Mouse (Mus musculus): ENCODE data around the gene Dck. TPM values are rescaled to one million over a fixed set of nuclear protein-coding genes. Genes with fewer than 3 reads are reported as not detected.

The Dck gene
- total RNA-seq (2014; rRNA removed; ENCODE audit: low replicate concordance) (8.2 and 24.2 TPM in 2 replicates), polyA plus RNA-seq (2015; fragmentation: Nextera tagmentation; extraction: Ambion mirVana) (10.3 and 10.5 TPM in 2 replicates)

DNA sequence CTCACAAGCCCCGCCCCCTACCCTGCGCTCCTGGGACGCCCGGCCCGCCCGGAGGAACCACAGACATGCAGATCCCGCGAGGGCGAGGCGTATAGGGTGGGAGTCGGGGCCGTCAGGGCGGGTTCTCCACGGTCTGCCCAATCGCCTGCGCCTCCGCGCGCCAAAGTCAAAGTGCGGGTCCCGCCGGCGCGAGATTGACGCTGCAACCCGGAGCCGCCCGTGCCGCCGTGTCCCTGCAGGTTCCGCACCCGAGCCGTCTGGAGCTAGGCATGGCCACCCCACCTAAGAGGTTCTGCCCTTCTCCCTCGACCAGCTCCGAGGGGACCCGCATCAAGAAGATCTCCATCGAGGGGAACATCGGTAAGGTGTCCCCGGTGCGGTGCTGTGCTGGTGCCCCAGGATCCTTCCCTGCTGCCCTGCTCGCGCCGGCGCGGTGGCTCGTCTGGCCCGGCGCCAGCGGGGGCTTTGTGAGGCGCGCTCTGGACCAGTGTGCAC is at the start of gene Dck:
Gene Dck, plus strand, starts transcription at position 10 of the 495 bp plus-strand sequence.
- TF ChIP-seq EP300 (IDR thresholded peaks at IDR 0.05; ENCODE audit: low read depth): no peak
- no peak for TF ChIP-seq CTCF (IDR thresholded peaks at IDR 0.05; ENCODE audit: low read depth)
- Histone ChIP-seq H3K36me3 (replicated peaks; ENCODE audit: control insufficient read depth, insufficient read depth, low read length) (no peaks in the 10 kb centered on the region; the same call in 1 of the 2 replicates), H3K4me2 (ENCODE audit: low read depth, low read length) (peak within 1 kb of the TSS; percentile 86), H3K27me3 (ENCODE audit: control insufficient read depth, insufficient read depth, low read length) (no peaks in the 10 kb centered on the region), H3K4me3 (ENCODE audit: low read depth, low read length) (peak within 1 kb of the TSS; percentile 66), H3K27ac (ENCODE audit: low read depth) (peak within 1 kb of the TSS; percentile 75), H3K9ac (replicated peaks; ENCODE audit: low read depth, low read length) (peak within 1 kb of the TSS; percentile 69), H3K4me1 (ENCODE audit: control insufficient read depth, insufficient read depth) (no peaks in the 10 kb centered on the region), H3K9me3 (replicated peaks; ENCODE audit: control insufficient read depth, low read length) (no peaks in the 10 kb centered on the region)
- ATAC-seq (ENCODE audit: insufficient read depth, low read depth) (peak; percentile 100), DNase-seq (ENCODE audit: low spot score) (peak; percentile 99)
- WGBS: 0% methylated on average over 49 of the region's 51 CpGs

DNA sequence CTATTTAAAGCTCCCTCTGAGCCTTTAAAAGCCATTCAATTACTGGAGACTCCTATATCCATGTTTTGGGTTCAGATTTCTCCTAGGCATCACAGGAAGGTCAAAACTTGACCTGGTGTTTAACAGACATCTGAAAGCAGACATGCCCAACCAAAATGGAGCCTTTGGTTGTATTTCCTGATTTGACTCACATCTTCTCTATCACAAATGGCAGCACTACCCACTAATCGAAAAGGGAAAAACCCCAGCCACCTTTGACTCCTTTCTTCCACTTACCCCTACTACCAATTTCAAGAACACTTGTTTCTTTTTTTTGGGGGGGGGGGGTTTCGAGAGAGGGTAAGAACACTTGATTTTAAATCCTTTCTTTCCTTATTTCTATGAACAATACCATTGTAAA is 47.8 kb upstream of the Dck start:
- no peak for ATAC-seq (ENCODE audit: insufficient read depth, low read depth)
- TF ChIP-seq EP300 (IDR thresholded peaks at IDR 0.05; ENCODE audit: low read depth) (no peak), CTCF (IDR thresholded peaks at IDR 0.05; ENCODE audit: low read depth) (no peak)
- 85% methylated on average over 2 of the region's 2 CpGs for WGBS

DNA sequence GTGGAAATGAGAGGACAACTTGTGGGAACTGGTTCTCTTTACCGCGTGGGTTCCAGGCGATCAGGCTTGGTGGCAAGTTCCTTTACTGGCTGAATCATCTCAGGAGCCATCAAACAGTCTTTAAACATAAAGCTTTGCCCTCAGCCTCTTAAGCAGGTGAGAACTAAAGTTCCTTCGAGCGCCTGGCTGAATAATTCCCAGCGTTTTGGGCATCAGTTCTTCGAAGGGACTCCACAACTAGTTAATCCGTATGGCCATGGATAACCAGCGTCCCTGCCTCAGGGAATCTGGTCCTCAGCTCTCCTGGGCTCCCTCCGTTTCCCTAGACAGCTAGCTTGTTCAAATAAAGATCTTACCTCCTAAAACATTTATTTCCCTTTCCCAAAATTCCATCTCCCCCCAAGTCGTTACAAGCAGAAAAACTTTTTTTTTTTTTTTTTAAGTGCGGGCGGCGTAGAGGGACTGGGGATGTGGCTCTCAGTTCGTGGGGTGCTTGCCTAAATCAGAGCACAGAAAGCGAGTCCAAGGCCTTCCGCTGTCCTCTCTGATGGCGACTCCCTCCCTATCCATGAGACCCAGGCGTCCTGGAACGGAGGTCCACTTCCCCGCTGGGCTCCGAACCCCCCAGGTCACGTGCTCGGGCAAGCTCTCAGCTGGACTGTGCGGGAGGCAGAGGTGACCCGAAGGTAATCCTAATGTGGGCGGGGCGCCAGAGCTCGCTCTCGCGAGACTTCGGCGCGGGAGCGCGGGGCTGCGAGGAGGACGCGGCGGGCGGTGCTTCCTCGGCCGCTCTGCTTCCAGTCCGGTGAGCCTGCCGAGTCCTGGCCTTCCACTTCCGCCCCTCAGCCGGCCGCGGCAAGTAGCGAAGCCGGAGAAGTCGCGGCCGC is 44.4 kb upstream of the Dck start, which contains the start of gene Mob1b:
Gene Mob1b, plus strand, starts transcription at position 740 of the 887 bp plus-strand sequence.
- WGBS: under 1% methylated on average over 49 of the region's 54 CpGs
- TF ChIP-seq EP300 (IDR thresholded peaks at IDR 0.05; ENCODE audit: low read depth): peak; percentile 79
- TF ChIP-seq CTCF (IDR thresholded peaks at IDR 0.05; ENCODE audit: low read depth): no peak
- peak; percentile 96 for ATAC-seq (ENCODE audit: insufficient read depth, low read depth)

More for the DNA sequence above, 47.8 kb upstream of the Dck start:
- Histone ChIP-seq H3K27ac (ENCODE audit: low read depth) (no peak overlapping the region), H3K4me1 (ENCODE audit: control insufficient read depth, insufficient read depth) (peaks cover 4% of the 10 kb centered on the region; the same call in 1 of the 2 replicates), H3K9me3 (replicated peaks; ENCODE audit: control insufficient read depth, low read length) (no peaks in the 10 kb centered on the region), H3K4me2 (ENCODE audit: low read depth, low read length) (no peak overlapping the region), H3K4me3 (ENCODE audit: low read depth, low read length) (no peak overlapping the region), H3K36me3 (replicated peaks; ENCODE audit: control insufficient read depth, insufficient read depth, low read length) (no peaks in the 10 kb centered on the region), H3K9ac (replicated peaks; ENCODE audit: low read depth, low read length) (no peak overlapping the region), H3K27me3 (ENCODE audit: control insufficient read depth, insufficient read depth, low read length) (no peaks in the 10 kb centered on the region)
- no peak for DNase-seq (ENCODE audit: low spot score)

DNA sequence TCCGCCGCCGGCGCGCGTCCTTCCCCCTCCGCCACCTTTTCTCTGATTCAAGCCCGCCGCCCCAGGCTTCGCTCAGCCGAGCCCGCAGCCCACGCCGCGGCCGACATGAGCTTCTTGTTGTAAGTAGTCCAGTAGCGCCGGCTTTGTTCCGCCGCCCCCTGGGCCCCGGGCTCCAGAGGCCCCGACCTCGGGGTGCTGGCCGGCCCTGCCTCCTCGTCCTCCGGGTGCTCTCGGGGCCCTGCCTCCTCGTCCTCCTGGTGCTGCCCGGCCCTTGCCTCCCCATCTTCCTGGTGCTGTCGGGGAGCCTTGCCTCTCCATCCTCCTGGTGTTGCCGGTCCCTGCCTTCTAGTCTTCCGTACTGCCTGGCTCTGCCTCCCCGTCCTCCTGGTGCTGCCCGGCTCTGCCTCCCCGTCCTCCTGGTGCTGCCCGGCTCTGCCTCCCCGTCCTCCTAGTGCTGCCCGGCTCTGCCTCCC is 43.8 kb upstream of the Dck start:
- H3K4me1 ChIP-seq (ENCODE audit: control insufficient read depth, insufficient read depth): peaks cover 27% of the 10 kb centered on the region
- H3K4me2 ChIP-seq (ENCODE audit: low read depth, low read length): peak overlapping the region; percentile 96
- ATAC-seq (ENCODE audit: insufficient read depth, low read depth) (peak; percentile 32), DNase-seq (ENCODE audit: low spot score) (no peak)
- H3K27ac ChIP-seq (ENCODE audit: low read depth): peak overlapping the region; percentile 96
- peak overlapping the region; percentile 95 for H3K4me3 ChIP-seq (ENCODE audit: low read depth, low read length)
- H3K9me3 ChIP-seq (replicated peaks; ENCODE audit: control insufficient read depth, low read length): no peaks in the 10 kb centered on the region
- peak overlapping the region; percentile 96 for H3K9ac ChIP-seq (replicated peaks; ENCODE audit: low read depth, low read length)
- no peaks in the 10 kb centered on the region for H3K27me3 ChIP-seq (ENCODE audit: control insufficient read depth, insufficient read depth, low read length)
- H3K36me3 ChIP-seq (replicated peaks; ENCODE audit: control insufficient read depth, insufficient read depth, low read length): no peaks in the 10 kb centered on the region
- under 1% methylated on average over 37 of the region's 38 CpGs for whole genome bisulfite sequencing
- TF ChIP-seq EP300 (IDR thresholded peaks at IDR 0.05; ENCODE audit: low read depth) (no peak), CTCF (IDR thresholded peaks at IDR 0.05; ENCODE audit: low read depth) (no peak)

More for the DNA sequence above, 44.4 kb upstream of the Dck start, which contains the start of gene Mob1b:
- H3K9ac ChIP-seq (replicated peaks; ENCODE audit: low read depth, low read length): peak within 1 kb of the TSS; percentile 96
- H3K36me3 ChIP-seq (replicated peaks; ENCODE audit: control insufficient read depth, insufficient read depth, low read length): no peaks in the 10 kb centered on the region
- DNase-seq (ENCODE audit: low spot score): peak; percentile 93
- H3K9me3 ChIP-seq (replicated peaks; ENCODE audit: control insufficient read depth, low read length): no peaks in the 10 kb centered on the region
- H3K4me1 ChIP-seq (ENCODE audit: control insufficient read depth, insufficient read depth): peaks cover 27% of the 10 kb centered on the region
- peak within 1 kb of the TSS; percentile 96 for H3K27ac ChIP-seq (ENCODE audit: low read depth)
- peak within 1 kb of the TSS; percentile 95 for H3K4me3 ChIP-seq (ENCODE audit: low read depth, low read length)
- no peaks in the 10 kb centered on the region for H3K27me3 ChIP-seq (ENCODE audit: control insufficient read depth, insufficient read depth, low read length)
- peak within 1 kb of the TSS; percentile 96 for H3K4me2 ChIP-seq (ENCODE audit: low read depth, low read length)

DNA sequence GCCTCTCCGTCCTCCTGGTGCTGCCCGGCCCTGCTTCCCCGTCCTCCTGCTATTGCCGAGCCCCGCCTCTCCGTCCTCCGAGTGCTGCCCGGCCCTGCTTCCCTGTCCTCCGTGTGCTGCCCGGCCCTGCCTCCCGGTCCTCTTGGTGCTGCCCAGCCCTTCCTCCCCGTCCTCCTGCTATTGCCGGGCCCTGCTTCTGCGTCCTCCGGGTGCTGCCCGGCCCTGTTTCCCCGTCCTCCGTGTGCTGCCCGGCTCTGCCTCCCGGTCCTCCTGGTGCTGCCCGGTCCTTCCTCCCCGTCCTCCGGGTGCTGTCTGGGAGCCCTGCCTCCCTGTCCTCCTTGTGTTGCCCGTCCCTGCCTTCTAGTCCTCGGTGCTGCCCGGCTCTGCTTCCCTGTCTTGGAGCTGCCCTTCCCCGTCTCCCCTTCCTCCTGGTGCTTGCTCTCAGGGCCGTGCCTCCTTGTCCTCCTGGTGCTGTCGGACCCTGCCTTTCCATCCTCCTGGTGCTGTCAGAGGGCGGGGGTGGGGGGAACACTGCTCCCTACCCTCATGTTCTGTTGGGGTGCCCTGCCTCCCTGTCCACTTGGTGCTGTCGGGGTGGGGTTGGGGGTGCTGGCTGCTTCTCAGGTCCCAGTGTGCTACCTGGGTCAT is 43.1 kb upstream of the Dck start:
- H3K4me1 ChIP-seq (ENCODE audit: control insufficient read depth, insufficient read depth): peaks cover 27% of the 10 kb centered on the region
- no peaks in the 10 kb centered on the region for H3K9me3 ChIP-seq (replicated peaks; ENCODE audit: control insufficient read depth, low read length)
- H3K36me3 ChIP-seq (replicated peaks; ENCODE audit: control insufficient read depth, insufficient read depth, low read length): no peaks in the 10 kb centered on the region
- peak overlapping the region; percentile 96 for H3K4me2 ChIP-seq (ENCODE audit: low read depth, low read length)
- DNase-seq (ENCODE audit: low spot score): peak; percentile 37
- 1% methylated on average over 31 of the region's 31 CpGs for WGBS
- H3K27me3 ChIP-seq (ENCODE audit: control insufficient read depth, insufficient read depth, low read length): no peaks in the 10 kb centered on the region
- peak; percentile 25; the same call in 1 of the 2 replicates for ATAC-seq (ENCODE audit: insufficient read depth, low read depth)
- peak overlapping the region; percentile 96 for H3K9ac ChIP-seq (replicated peaks; ENCODE audit: low read depth, low read length)
- TF ChIP-seq EP300 (IDR thresholded peaks at IDR 0.05; ENCODE audit: low read depth) (no peak), CTCF (IDR thresholded peaks at IDR 0.05; ENCODE audit: low read depth) (no peak)
- H3K27ac ChIP-seq (ENCODE audit: low read depth): peak overlapping the region; percentile 96
- H3K4me3 ChIP-seq (ENCODE audit: low read depth, low read length): peak overlapping the region; percentile 95

Measured in heart, postnatal 0 days (tissue).